Mouse (Mus musculus): Measurements from ENCODE around the gene Mrps21.
"Not testable (repeated sequence)": the region's sequence is repeated elsewhere in the genome, so short reads cannot be mapped to it uniquely, and the experiment has no call there.

Mrps21 gene

GRCm38 (mm10) chr3:95871392-95871867 lies at the start of gene Mrps21:
Mrps21 (minus strand) TSS chr3:95871519.
- DNase-seq (ENCODE audit: low spot score): peak; percentile 88

GRCm38 (mm10) chr3:95920532-95920931 lies 49.2 kb upstream of the Mrps21 start:
- DNase-seq (ENCODE audit: low spot score): not testable (repeated sequence)

GRCm38 (mm10) chr3:95916760-95917159 lies 45.4 kb upstream of the Mrps21 start:
- DNase-seq (ENCODE audit: low spot score): no peak

- DNase-seq (ENCODE audit: low spot score): no peak
These were observed 43.4 kb upstream of the Mrps21 start for GRCm38 (mm10) chr3:95914706-95915105.

GRCm38 (mm10) chr3:95907613-95908012 lies 36.3 kb upstream of the Mrps21 start:
- DNase-seq (ENCODE audit: low spot score): no peak

- peak; percentile 56 for DNase-seq (ENCODE audit: low spot score)
These were observed 35.5 kb upstream of the Mrps21 start for GRCm38 (mm10) chr3:95906860-95907259.

GRCm38 (mm10) chr3:95905940-95906492 lies 34.7 kb upstream of the Mrps21 start:
- peak; percentile 70 for DNase-seq (ENCODE audit: low spot score)

GRCm38 (mm10) chr3:95905146-95905939 lies 34.0 kb upstream of the Mrps21 start:
- peak; percentile 37 for DNase-seq (ENCODE audit: low spot score)

GRCm38 (mm10) chr3:95904568-95904967 lies 33.2 kb upstream of the Mrps21 start, which contains the start of gene Car14:
Car14 (minus strand) TSS chr3:95904691.
- DNase-seq (ENCODE audit: low spot score): no peak

- no peak for DNase-seq (ENCODE audit: low spot score)
These were observed 32.6 kb upstream of the Mrps21 start for GRCm38 (mm10) chr3:95903753-95904502.

- no peak for DNase-seq (ENCODE audit: low spot score)
These were observed 31.3 kb upstream of the Mrps21 start for GRCm38 (mm10) chr3:95902643-95903042.

GRCm38 (mm10) chr3:95902373-95902625 lies 31.0 kb upstream of the Mrps21 start:
- no peak for DNase-seq (ENCODE audit: low spot score)

GRCm38 (mm10) chr3:95901616-95902372 lies 30.5 kb upstream of the Mrps21 start:
- no peak for DNase-seq (ENCODE audit: low spot score)

- no peak for DNase-seq (ENCODE audit: low spot score)
These were observed 28.6 kb upstream of the Mrps21 start for GRCm38 (mm10) chr3:95899800-95900524.

GRCm38 (mm10) chr3:95895501-95895900 lies 24.2 kb upstream of the Mrps21 start:
- not testable (repeated sequence) for DNase-seq (ENCODE audit: low spot score)

- DNase-seq (ENCODE audit: low spot score): peak; percentile 75
These were observed 23.2 kb upstream of the Mrps21 start for GRCm38 (mm10) chr3:95894317-95895160.

- peak; percentile 97 for DNase-seq (ENCODE audit: low spot score)
These were observed 22.4 kb upstream of the Mrps21 start, which contains the start of gene Aph1a for GRCm38 (mm10) chr3:95893606-95894316. Aph1a (plus strand) TSS chr3:95893969.

GRCm38 (mm10) chr3:95893126-95893525 lies 21.8 kb upstream of the Mrps21 start:
- no peak for DNase-seq (ENCODE audit: low spot score)
